Mouse (Mus musculus): ENCODE data around the gene Ddo.

The Ddo gene

GRCm38 (mm10) chr10:40665270-40665669, 35.5 kb downstream of the Ddo start:
- CTCF ChIA-PET = no interaction called here

DNA sequence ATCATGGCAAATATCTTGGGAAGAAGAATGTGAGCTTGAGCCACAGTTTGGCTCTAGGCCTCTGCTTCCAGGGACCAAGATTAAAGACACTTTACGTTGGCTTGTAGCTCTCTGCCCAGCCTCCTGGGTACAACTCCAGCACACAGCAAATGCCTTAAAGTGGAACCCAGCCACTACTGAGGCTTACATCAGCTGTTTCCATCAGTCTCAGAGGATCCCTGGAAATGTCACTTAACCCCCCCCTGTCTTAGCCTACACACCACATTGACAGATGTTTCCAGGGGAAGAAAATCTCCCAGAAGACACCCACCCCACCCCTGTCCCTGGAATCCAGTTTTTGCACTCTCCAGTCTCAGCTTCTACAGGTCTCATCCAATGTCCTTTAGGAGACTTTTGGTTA, 37.1 kb downstream of the Ddo start:
- CTCF ChIA-PET = no interaction called here

- CTCF ChIA-PET = no interaction called here
These were observed 38.8 kb downstream of the Ddo start for GRCm38 (mm10) chr10:40668640-40669039.

DNA sequence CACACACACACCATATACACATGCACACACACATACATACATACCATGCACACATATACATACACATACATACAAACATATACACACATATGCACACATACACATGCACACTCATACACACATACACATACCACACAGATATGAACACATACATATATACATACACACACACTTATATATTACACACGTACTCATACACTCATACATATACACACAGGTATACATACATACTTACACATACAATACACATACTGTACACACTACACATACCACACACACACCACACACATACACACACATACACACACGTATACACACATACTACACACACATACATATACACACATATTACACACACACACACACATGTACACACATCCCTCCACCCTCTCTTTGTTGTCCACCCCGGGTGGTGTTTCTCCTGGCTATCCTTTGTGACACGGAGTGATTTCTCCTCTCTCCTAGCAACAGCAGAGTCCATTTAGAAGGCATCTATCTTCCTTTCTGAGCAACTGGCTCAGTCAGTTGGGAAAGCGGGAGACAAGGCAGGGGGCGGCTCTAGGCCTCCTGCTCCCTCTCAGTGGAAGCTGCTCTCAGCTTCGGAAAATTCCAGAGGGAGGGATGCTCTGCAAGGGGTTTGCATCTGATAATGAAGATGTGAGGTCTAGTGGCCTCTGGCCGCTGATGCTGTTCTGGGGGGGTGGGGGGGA, 42.9 kb downstream of the Ddo start:
- CTCF ChIA-PET = no interaction called here

- CTCF ChIA-PET = no interaction called here
These were observed 43.5 kb downstream of the Ddo start for GRCm38 (mm10) chr10:40673297-40673665.

- CTCF ChIA-PET = interaction anchor here (0.6 kb wide), 1 partner anchor 156 kb away, joined by 3 read pairs; no protein-coding TSS in a partner anchor
These were observed 44.3 kb downstream of the Ddo start for GRCm38 (mm10) chr10:40674151-40674550.

GRCm38 (mm10) chr10:40675921-40676320, 46.1 kb downstream of the Ddo start:
- CTCF ChIA-PET = no interaction called here

DNA sequence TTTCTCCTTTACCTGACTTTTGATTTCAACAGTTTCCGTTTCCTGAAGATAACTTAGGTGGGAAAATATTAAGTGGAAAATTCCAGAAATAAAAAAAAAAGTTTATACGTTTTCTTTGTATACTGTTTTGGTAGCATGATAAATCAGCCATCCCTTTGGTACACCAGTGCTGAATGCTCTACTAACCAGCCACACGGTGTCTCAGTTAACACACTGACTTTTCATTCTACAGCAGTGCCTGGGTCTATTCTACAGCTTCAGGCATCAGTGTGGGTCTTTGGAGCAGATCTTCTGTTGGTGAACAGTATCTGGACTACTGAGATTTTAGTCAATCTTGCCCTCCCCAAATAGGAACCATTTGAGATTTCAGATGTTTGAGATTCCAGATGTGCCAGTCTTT, 48.7 kb downstream of the Ddo start:
- CTCF ChIA-PET = no interaction called here

- CTCF ChIA-PET = no interaction called here
These were observed 52.7 kb downstream of the Ddo start for GRCm38 (mm10) chr10:40682470-40682869.

DNA sequence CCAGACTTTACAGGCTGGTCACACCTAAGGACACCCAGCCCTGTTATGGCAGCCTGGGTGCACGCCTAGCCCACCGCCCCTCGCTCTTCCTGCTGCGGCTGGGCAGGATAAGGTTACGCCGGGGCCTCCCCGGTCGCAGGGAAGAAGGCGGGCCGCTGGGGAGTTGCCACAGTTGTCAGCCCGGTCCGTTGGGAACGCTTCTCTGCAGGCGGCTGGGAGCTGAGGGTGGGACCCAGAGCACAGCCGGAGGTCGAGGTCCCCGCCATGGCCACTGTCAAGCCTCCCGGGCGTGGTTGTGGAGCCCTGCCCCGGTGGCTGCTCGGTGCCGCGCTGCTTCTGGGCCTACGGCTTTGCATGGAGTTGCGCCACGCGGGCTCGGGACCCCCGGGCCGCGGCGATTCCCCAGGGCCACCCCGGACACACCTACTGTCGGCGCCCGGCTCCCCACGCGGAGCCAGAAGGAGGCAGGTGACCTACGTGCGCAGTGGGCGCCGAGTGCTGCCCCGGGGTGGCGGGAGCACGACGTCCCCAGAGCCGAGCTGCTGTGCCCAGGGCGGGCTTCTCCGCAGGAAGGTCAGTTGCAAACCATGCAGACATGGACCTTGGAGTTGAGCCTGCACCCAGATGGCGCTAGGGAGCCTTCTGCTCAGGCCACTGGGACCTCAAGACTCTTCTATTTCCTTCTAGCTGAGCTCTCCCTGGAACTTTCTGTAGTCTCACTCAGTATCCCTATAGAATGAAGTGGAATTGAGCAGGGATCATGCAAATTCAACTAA, 53.5 kb downstream of the Ddo start, which contains the start of gene Mettl24:
TSS of gene Mettl24 (plus strand) at position 191 of the 776 bp plus-strand sequence.
- CTCF ChIA-PET = no interaction called here

DNA sequence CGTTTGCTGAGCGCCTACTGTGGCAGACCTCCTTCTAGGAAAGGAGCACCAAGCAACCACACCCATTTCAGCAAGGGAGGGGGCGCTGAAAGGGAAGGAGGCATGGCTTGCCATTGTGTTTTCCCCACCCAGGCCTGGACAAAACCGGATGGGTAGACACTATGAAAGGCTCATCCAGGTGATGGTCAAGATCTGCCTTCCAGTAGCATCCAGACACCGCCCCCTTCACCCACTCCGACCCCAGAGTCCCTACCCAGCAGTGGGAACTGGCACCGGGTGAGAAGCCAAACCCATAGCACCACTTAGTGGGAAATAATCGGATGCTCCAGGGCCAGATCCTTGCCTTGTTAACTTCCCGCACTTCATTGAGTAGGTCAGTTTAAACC, 54.0 kb downstream of the Ddo start:
- CTCF ChIA-PET = no interaction called here

DNA sequence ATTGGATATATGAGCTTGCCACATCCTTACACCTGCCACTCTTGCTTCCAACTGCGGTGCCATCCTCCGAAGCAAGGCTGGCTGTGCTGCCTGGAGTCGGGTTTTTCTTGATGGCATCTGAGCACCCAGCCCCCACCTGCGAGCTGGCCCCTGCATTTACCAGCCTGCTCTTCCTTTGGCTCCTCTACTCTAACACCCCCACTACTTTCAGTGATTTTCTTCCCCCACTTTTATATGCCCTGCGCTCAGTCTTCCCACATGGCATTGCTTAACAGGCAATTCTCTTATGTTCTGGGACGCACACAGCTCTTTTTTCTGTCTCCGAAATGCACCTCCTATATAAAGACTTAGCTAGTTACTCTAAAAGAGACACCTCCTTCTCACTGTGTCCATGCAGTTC, 54.5 kb downstream of the Ddo start:
- CTCF ChIA-PET = no interaction called here

DNA sequence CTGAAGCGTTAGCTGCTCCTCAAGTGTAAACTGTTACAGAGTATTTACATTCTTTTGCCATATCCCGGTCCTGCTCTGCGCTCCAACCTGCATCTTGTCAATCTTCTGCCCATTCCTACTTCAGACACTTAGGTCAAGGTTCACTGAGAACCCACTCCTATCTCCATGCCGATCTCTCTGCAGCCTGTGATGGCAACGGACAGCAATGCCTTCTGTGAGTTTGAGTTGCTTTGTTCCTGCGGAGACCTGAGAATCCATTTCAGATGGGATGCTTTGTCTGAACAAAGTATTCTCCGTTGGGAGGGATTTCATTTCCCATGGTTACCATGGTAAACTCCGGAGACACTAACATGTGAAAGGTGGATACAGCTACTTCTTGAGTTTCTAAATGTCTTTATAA, 55.8 kb downstream of the Ddo start:
- CTCF ChIA-PET = no interaction called here

GRCm38 (mm10) chr10:40686976-40687375, 57.2 kb downstream of the Ddo start:
- CTCF ChIA-PET = no interaction called here

DNA sequence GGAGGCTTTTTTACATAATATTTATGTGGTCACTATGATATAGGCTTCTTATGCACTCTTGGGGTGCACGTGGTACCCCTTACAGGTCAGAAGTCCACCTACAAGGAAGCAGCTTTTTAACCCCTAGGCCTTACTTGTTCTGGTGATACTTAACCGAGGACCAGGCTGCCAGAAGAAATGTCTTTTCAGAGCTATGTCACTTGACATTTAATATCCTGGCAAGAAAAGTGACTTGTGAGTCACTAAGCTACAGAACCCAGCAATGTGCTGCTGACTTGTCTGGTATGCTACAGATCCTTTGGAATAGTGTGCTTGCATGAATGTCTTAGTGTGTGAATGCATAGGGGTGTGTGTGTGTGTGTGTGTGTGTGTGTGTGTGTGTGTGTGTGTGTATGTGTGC, 57.6 kb downstream of the Ddo start:
- CTCF ChIA-PET = no interaction called here

DNA sequence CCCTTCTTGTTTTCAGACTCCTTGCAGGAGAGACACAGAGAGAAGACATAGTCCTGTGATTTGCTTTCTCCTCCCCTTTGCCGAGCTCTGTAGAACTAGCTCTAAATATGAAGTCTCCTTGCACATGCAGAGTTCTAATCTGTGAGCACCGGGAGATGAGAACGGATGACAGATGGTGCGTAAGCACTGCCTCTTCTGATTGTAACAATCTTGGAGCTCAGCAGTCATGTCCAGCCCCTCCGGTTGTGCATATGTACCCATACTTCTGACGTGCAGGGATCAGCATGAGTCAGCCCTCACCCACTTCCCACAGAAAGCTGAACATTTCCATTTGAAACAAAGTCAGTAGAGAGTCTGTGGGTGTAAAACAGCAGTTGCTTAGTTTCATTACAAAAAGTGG, 58.5 kb downstream of the Ddo start:
- CTCF ChIA-PET = no interaction called here

DNA sequence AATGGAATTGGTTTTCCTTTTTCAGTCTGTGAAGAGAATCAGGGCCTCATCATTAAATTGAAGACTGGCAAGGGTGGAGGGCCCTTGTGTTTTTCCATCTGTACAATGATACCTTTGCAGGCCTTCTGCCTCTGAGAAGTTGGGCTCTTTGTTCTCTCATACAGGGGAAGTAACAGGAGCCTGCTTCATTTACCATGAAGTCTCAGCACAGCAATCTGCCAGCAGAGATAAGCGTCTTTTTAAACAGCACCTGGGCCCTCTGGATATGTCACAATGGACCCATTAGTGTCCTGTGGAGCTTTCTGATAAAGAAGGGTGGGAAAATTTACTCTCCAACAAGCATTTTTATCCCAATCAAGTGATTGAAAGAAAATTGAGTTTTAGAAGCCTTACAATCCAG, 59.1 kb downstream of the Ddo start:
- CTCF ChIA-PET = no interaction called here

- CTCF ChIA-PET = no interaction called here
These were observed 68.8 kb downstream of the Ddo start for GRCm38 (mm10) chr10:40698652-40699051.

DNA sequence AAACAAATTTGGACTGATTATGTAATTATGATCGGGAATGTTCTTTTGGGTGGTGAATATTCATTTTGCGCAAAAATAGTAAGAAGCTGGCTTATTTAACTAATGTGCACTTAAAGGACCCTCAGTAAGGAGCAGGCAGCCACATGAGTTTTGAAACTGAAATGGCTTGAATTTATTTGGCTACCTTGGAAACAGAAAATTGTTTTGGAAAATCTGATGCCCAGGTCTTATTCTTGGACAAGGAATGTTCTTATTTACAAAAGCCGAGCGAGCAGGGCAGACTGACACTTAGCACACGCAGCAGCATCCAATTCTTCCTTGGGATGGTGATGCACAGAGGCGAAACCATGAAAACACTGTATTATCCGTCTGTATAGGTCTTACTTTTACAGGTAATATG, 81.3 kb downstream of the Ddo start:
- CTCF ChIA-PET = no interaction called here

- CTCF ChIA-PET = no interaction called here
These were observed 83.3 kb downstream of the Ddo start for GRCm38 (mm10) chr10:40713018-40713608.

DNA sequence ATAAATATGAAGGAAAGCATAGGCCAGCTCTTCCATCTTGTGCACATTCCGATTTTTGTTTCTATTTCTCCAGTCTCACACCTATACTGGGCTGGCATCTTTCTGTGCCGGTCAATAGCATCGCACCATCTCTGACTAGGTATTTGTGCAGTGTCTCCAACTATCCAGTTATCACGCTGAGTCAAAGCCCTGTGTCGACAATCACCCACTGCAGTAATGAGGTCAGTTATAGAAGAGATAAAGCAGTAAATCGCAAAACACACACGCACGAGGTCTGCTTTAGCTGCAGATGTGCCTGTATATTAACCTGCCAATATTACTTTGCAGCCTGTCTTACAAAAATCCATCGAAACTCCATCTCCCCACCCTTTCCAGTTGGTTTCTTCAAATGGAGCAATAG, 84.0 kb downstream of the Ddo start:
- CTCF ChIA-PET = no interaction called here

- CTCF ChIA-PET = no interaction called here
These were observed 85.3 kb downstream of the Ddo start for GRCm38 (mm10) chr10:40715151-40715550.

DNA sequence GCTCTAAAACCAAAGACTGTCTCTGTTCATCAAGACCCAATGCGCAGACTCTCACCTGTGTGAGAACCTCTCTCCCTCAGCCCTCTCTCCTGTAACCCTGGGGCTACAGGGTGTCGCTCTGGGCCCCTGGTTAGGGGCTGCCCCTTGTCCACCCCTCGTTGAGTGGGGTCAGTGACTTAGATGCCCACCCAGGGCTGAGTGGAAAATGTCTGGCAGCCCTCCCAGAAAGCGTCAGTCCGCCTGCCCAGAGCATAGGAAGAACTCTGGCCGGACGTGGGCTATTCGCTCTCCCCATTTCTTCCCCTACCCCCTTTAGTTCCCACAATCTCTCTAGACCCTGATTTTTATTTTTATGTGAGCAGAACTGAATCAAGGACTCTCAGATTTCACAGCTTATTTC, 86.5 kb downstream of the Ddo start:
- CTCF ChIA-PET = no interaction called here
